Mouse (Mus musculus) neural tube, embryonic 14.5 days (tissue): ENCODE data around the gene Akap8l. TPM values are rescaled to one million over a fixed set of nuclear protein-coding genes. Genes with fewer than 3 reads are reported as not detected.

ENCODE experiments used
- ATAC-seq: fragments of 200-750 bp; cut with Nextera tagmentation; 2 replicates; pipeline ENCODE4 v1.8.0; 2017; ENCODE audit warnings: low read depth, mild to moderate bottlenecking, moderate TSS enrichment, moderate library complexity
- H3K27ac ChIP-seq: fragments of 300-500 bp; sonication (generic); 2 replicates; pipeline ENCODE4 v1.5.1; 2014; ENCODE audit warnings: low read depth, mild to moderate bottlenecking, control low read depth, low read length, moderate library complexity, mixed read lengths
- H3K27me3 ChIP-seq: fragments of 300-500 bp; sonication (generic); 2 replicates; pipeline ENCODE4 v1.6.1; 2014; ENCODE audit warnings: low read length; ENCODE audit not compliant: control insufficient read depth, insufficient read depth
- H3K36me3 ChIP-seq: fragments of 300-500 bp; sonication (generic); 2 replicates; pipeline ENCODE4 v1.6.1; 2014; ENCODE audit warnings: low read length, mixed read lengths; ENCODE audit not compliant: control insufficient read depth, insufficient read depth
- H3K4me1 ChIP-seq: fragments of 300-500 bp; sonication (generic); 2 replicates; pipeline ENCODE4 v1.6.1; 2014; ENCODE audit warnings: low read length; ENCODE audit not compliant: control insufficient read depth, insufficient read depth
- H3K4me2 ChIP-seq: fragments of 300-500 bp; sonication (generic); 2 replicates; pipeline ENCODE4 v1.6.1; 2014; ENCODE audit warnings: mild to moderate bottlenecking, low read depth, low read length, control low read depth
- H3K4me3 ChIP-seq: fragments of 300-500 bp; sonication (generic); 2 replicates; pipeline ENCODE4 v1.5.1; 2014; ENCODE audit warnings: low read depth, low read length, control low read depth, mixed read lengths
- H3K9ac ChIP-seq: fragments of 300-500 bp; sonication (generic); replicated peaks from 2 replicates; pipeline ENCODE4 v1.6.1; 2014; ENCODE audit warnings: low read depth, mild to moderate bottlenecking, control low read depth, low read length, mixed read lengths
- H3K9me3 ChIP-seq: fragments of 300-500 bp; sonication (generic); 2 replicates; pipeline ENCODE4 v1.6.1; 2016; ENCODE audit warnings: low read length; ENCODE audit not compliant: control insufficient read depth
- WGBS: fragments of 180-500 bp; shearing (Covaris S2); extraction: QIAGEN DNeasy Blood & Tissue Kit; methylation state at CpG from one replicate; pipeline ENCODE4 v1.1.7; 2014; 5-methylcytosine and 5-hydroxymethylcytosine counted together
- polyA plus RNA-seq: library from polyadenylated mRNA; unstranded; fragments of >200 nt; fragmentation: Nextera tagmentation; extraction: Ambion mirVana; gene quantifications from 2 replicates; pipeline ENCODE4 v1.2.1, GENCODE M21; 2014

Akap8l gene
- polyA plus RNA-seq, 1 experiment from 2014 or later, result 158 TPM

DNA sequence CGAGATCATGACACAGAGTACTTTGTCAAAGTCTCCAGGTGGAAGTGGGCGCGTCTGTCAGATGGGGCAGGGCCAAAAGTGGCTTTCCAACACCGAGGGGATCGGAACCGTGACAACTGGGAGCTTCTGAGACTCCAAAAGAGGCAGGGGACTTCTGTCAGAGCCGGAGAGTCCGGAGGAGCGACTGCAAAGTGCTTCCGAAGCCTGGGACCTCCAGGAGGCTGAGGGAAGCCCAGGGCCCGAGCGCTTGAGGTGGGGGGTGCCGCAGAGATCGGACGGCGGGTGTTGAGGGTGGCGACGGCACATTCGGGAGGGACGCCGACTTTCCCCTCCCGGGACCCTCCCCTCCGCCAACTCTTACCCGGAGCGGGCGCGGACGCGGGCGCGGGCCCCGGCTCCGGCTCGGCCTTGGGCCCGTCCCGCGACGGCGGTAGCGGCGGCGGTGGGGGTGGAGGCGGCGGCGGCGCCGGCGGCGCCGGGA, 13.5 kb upstream of the Akap8l start:
- H3K9me3 ChIP-seq, result no peaks in the 10 kb centered on the region
- H3K27ac ChIP-seq, result peak overlapping the region; percentile 76
- WGBS, result 2% methylated on average over 19 of the region's 50 CpGs
- peaks cover 32% of the 10 kb centered on the region for H3K36me3 ChIP-seq
- peak overlapping the region; percentile 92 for H3K4me3 ChIP-seq
- no peaks in the 10 kb centered on the region for H3K27me3 ChIP-seq
- H3K9ac ChIP-seq, result peak overlapping the region; percentile 92
- peak; percentile 52 for ATAC-seq
- H3K4me1 ChIP-seq, result peaks cover 20% of the 10 kb centered on the region
- peak overlapping the region; percentile 57 for H3K4me2 ChIP-seq

DNA sequence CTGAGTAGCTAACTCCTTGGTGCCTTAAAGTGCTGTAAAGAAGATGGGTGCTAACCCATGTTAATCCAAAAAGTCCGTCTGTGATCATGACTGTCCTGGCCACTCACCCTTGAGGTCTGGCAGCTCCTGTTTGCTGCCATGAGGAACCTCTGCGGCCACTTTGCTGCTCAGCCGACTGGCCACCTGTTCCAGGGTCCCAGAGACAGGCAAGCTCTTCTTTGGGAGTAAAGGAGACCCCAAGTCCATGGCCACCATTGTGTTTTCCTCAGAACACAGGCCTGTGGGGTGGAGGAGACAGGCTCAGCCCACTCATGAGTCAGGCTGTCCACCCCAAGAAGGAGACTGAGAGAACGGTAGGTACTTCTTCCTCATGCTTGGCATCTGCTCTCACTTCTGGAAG, 12.3 kb upstream of the Akap8l start:
- H3K36me3 ChIP-seq, result peaks cover 43% of the 10 kb centered on the region
- H3K4me3 ChIP-seq, result 0 out of 2 replicates have a peak overlapping the region, but pooled peaks have one; percentile 1
- no peak overlapping the region for H3K27ac ChIP-seq
- H3K27me3 ChIP-seq, result no peaks in the 10 kb centered on the region
- no peaks in the 10 kb centered on the region for H3K9me3 ChIP-seq
- WGBS, result 87% methylated on average over 4 of the region's 4 CpGs
- H3K4me1 ChIP-seq, result peaks cover 20% of the 10 kb centered on the region
- H3K9ac ChIP-seq, result no peak overlapping the region
- no peak for ATAC-seq
- peak overlapping the region; percentile 57; the same call in 1 of the 2 replicates for H3K4me2 ChIP-seq

- Histone ChIP-seq H3K36me3 (peaks cover 64% of the 10 kb centered on the region), H3K27ac (no peak overlapping the region), H3K4me1 (peaks cover 19% of the 10 kb centered on the region), H3K4me3 (no peak overlapping the region), H3K9me3 (no peaks in the 10 kb centered on the region), H3K4me2 (no peak overlapping the region), H3K9ac (no peak overlapping the region), H3K27me3 (no peaks in the 10 kb centered on the region)
- no peak for ATAC-seq
- WGBS, result 91% methylated on average over 15 of the region's 18 CpGs
Observed at GRCm38 (mm10) chr17:32359928-32360327, 9.5 kb upstream of the Akap8l start.

- no peaks in the 10 kb centered on the region for H3K27me3 ChIP-seq
- H3K9me3 ChIP-seq, result no peaks in the 10 kb centered on the region
- ATAC-seq, result no peak
- H3K4me2 ChIP-seq, result no peak overlapping the region
- 98% methylated on average over 6 of the region's 6 CpGs for WGBS
- H3K36me3 ChIP-seq, result peaks cover 70% of the 10 kb centered on the region
- no peak overlapping the region for H3K4me3 ChIP-seq
- H3K9ac ChIP-seq, result no peak overlapping the region
- peaks cover 14% of the 10 kb centered on the region for H3K4me1 ChIP-seq
- no peak overlapping the region for H3K27ac ChIP-seq
Observed at GRCm38 (mm10) chr17:32358943-32359340, 8.5 kb upstream of the Akap8l start.

DNA sequence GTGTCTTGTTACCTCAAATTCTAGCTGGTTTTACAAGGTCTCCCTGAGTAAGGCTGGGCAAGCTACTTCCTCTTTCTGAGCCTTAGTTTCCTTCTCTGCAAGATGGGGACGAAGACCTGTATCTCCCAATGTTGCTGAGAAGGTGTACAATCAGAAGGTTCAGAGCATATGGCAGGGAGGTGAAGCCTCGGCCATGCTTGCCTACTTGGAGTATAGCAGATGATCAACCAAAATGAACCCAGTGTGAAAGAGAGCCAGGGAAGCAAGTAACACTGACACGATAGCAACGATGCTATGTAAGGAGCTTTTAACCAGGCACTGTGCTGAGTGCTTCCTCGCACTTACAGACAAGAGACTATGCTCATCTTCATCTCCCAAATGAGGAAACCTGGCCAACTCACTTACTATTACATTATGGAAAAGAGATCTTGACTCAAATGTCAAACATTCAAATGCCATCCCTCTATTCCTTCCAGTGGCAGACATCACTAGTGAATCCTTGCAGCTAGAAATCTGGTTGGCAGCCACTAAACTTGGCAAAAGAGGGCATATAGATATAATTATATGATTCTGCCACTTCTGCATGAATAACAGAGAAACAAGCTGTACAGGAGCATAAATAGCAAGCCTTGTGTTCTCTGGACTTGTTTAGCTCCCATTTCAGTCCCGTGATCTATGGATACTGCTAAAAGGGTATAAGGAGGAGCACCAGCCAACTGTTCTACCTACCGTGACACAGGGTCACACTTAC, 8.0 kb upstream of the Akap8l start:
- Histone ChIP-seq H3K27me3 (no peaks in the 10 kb centered on the region), H3K36me3 (peaks cover 70% of the 10 kb centered on the region), H3K9ac (no peak overlapping the region), H3K4me3 (no peak overlapping the region), H3K9me3 (no peaks in the 10 kb centered on the region), H3K4me2 (no peak overlapping the region), H3K27ac (no peak overlapping the region), H3K4me1 (peaks cover 13% of the 10 kb centered on the region)
- ATAC-seq, result no peak
- WGBS, result 94% methylated on average over 7 of the region's 7 CpGs

- 86% methylated on average over 24 of the region's 24 CpGs for WGBS
- Histone ChIP-seq H3K27ac (no peak overlapping the region), H3K36me3 (peaks cover 70% of the 10 kb centered on the region), H3K4me2 (no peak overlapping the region), H3K27me3 (no peaks in the 10 kb centered on the region), H3K9ac (no peak overlapping the region), H3K4me1 (0 out of 2 replicates have a peak, but pooled peaks cover 2% of the 10 kb centered on the region), H3K4me3 (no peak overlapping the region), H3K9me3 (no peaks in the 10 kb centered on the region)
- no peak for ATAC-seq
Observed at GRCm38 (mm10) chr17:32356766-32357760, 6.7 kb upstream of the Akap8l start.

- H3K4me1 ChIP-seq, result 0 out of 2 replicates have a peak, but pooled peaks cover 3% of the 10 kb centered on the region
- no peak overlapping the region for H3K27ac ChIP-seq
- H3K4me3 ChIP-seq, result no peak overlapping the region
- H3K27me3 ChIP-seq, result no peaks in the 10 kb centered on the region
- H3K9me3 ChIP-seq, result no peaks in the 10 kb centered on the region
- H3K9ac ChIP-seq, result no peak overlapping the region
- WGBS, result 91% methylated on average over 9 of the region's 9 CpGs
- H3K36me3 ChIP-seq, result peaks cover 65% of the 10 kb centered on the region
- ATAC-seq, result no peak
- H3K4me2 ChIP-seq, result no peak overlapping the region
Observed at GRCm38 (mm10) chr17:32356281-32356680, 5.9 kb upstream of the Akap8l start.

- H3K9ac ChIP-seq, result no peak overlapping the region
- H3K4me1 ChIP-seq, result 0 out of 2 replicates have a peak, but pooled peaks cover 5% of the 10 kb centered on the region
- H3K4me2 ChIP-seq, result no peak overlapping the region
- H3K27ac ChIP-seq, result peak overlapping the region; percentile 50; the same call in 1 of the 2 replicates
- peaks cover 55% of the 10 kb centered on the region for H3K36me3 ChIP-seq
- H3K4me3 ChIP-seq, result no peak overlapping the region
- WGBS, result 92% methylated on average over 6 of the region's 6 CpGs
- no peaks in the 10 kb centered on the region for H3K9me3 ChIP-seq
- H3K27me3 ChIP-seq, result no peaks in the 10 kb centered on the region
- ATAC-seq, result no peak
Observed at GRCm38 (mm10) chr17:32355031-32355430, 4.6 kb upstream of the Akap8l start.
